Mouse (Mus musculus) intestine, embryonic 16.5 days (tissue): ENCODE measurements around the gene Esrrg. TPM values are rescaled to one million over a fixed set of nuclear protein-coding genes. Genes with fewer than 3 reads are reported as not detected.
A peak's percentile ranks its signal among the peaks of the same experiment; 100 is the strongest.

Experiments
- ATAC-seq: fragments of 200-750 bp; cut with Nextera tagmentation; 2 replicates; pipeline ENCODE4 v1.8.0; 2017; ENCODE audit warnings: moderate TSS enrichment, moderate library complexity
- H3K27ac ChIP-seq: fragments of 300-500 bp; sonication (generic); 2 replicates; pipeline ENCODE4 v1.5.1; 2014; ENCODE audit warnings: mild to moderate bottlenecking, low read length
- H3K27me3 ChIP-seq: fragments of 300-500 bp; sonication (generic); replicated peaks from 2 replicates; pipeline ENCODE4 v1.6.1; 2014; ENCODE audit warnings: low read length, control low read depth, mixed read lengths; ENCODE audit not compliant: control insufficient read depth, insufficient read depth
- H3K36me3 ChIP-seq: fragments of 300-500 bp; sonication (generic); 2 replicates; pipeline ENCODE4 v1.6.1; 2014; ENCODE audit warnings: low read length, control low read depth; ENCODE audit not compliant: control insufficient read depth, insufficient read depth
- H3K4me1 ChIP-seq: fragments of 300-500 bp; sonication (generic); 2 replicates; pipeline ENCODE4 v1.6.1; 2014; ENCODE audit warnings: low read length, control low read depth, mixed read lengths; ENCODE audit not compliant: control insufficient read depth, insufficient read depth
- H3K4me2 ChIP-seq: fragments of 300-500 bp; sonication (generic); 2 replicates; pipeline ENCODE4 v1.6.1; 2014; ENCODE audit warnings: low read depth, low read length, control low read depth
- H3K4me3 ChIP-seq: fragments of 300-500 bp; sonication (generic); 2 replicates; pipeline ENCODE4 v1.5.1; 2014; ENCODE audit warnings: mild to moderate bottlenecking, low read length
- H3K9ac ChIP-seq: fragments of 300-500 bp; sonication (generic); 2 replicates; pipeline ENCODE4 v1.6.1; 2014; ENCODE audit warnings: low read depth, low read length
- H3K9me3 ChIP-seq: fragments of 300-500 bp; sonication (generic); 2 replicates; pipeline ENCODE4 v1.6.1; 2016; ENCODE audit warnings: low read length, control low read depth; ENCODE audit not compliant: control insufficient read depth
- WGBS: fragments of 180-500 bp; shearing (Covaris S2); extraction: QIAGEN DNeasy Blood & Tissue Kit; methylation state at CpG from one replicate; pipeline ENCODE4 v1.1.7; 2014; 5-methylcytosine and 5-hydroxymethylcytosine counted together
- polyA plus RNA-seq: library from polyadenylated mRNA; unstranded; fragments of >200 nt; fragmentation: Nextera tagmentation; extraction: Ambion mirVana; gene quantifications from 2 replicates; pipeline ENCODE4 v1.2.1, GENCODE M21; 2015

Esrrg gene
- polyA plus RNA-seq, 1 experiment from 2014 or later = 3.6 TPM

- no peak overlapping the region for H3K4me3 ChIP-seq
- H3K27me3 ChIP-seq = no peaks in the 10 kb centered on the region
- H3K36me3 ChIP-seq = no peaks in the 10 kb centered on the region
- no peak overlapping the region for H3K9ac ChIP-seq
- H3K4me1 ChIP-seq = no peaks in the 10 kb centered on the region
- no peak overlapping the region for H3K27ac ChIP-seq
- 89% methylated on average over 3 of the region's 3 CpGs for WGBS
- no peak for ATAC-seq
- H3K9me3 ChIP-seq = no peaks in the 10 kb centered on the region
- no peak overlapping the region for H3K4me2 ChIP-seq
Observed at GRCm38 (mm10) chr1:187770234-187770633, 161.6 kb downstream of the Esrrg start.

- ATAC-seq = no peak
- no peaks in the 10 kb centered on the region for H3K36me3 ChIP-seq
- H3K9ac ChIP-seq = no peak overlapping the region
- no peaks in the 10 kb centered on the region for H3K4me1 ChIP-seq
- no peaks in the 10 kb centered on the region for H3K9me3 ChIP-seq
- H3K4me2 ChIP-seq = no peak overlapping the region
- WGBS = 70% methylated on average over 4 of the region's 4 CpGs
- H3K27ac ChIP-seq = no peak overlapping the region
- no peaks in the 10 kb centered on the region for H3K27me3 ChIP-seq
- no peak overlapping the region for H3K4me3 ChIP-seq
Observed at GRCm38 (mm10) chr1:187771067-187771466, 162.5 kb downstream of the Esrrg start.

- Histone ChIP-seq H3K27ac (no peak overlapping the region), H3K4me3 (no peak overlapping the region)
Observed at GRCm38 (mm10) chr1:187779589-187780178, 171.1 kb downstream of the Esrrg start.

GRCm38 (mm10) chr1:187785226-187785625 is 176.6 kb downstream of the Esrrg start:
- 82% methylated on average over 4 of the region's 4 CpGs for WGBS
- Histone ChIP-seq H3K9ac (no peak overlapping the region), H3K4me1 (no peaks in the 10 kb centered on the region), H3K4me2 (no peak overlapping the region), H3K4me3 (no peak overlapping the region), H3K27me3 (no peaks in the 10 kb centered on the region), H3K9me3 (no peaks in the 10 kb centered on the region), H3K27ac (no peak overlapping the region), H3K36me3 (no peaks in the 10 kb centered on the region)
- no peak for ATAC-seq

More at GRCm38 (mm10) chr1:187779589-187780178, 171.1 kb downstream of the Esrrg start:
- Histone ChIP-seq H3K4me2 (no peak overlapping the region), H3K27me3 (no peaks in the 10 kb centered on the region), H3K4me1 (no peaks in the 10 kb centered on the region), H3K36me3 (no peaks in the 10 kb centered on the region), H3K9ac (no peak overlapping the region), H3K9me3 (no peaks in the 10 kb centered on the region)
- ATAC-seq = no peak
- 82% methylated on average over 10 of the region's 10 CpGs for WGBS

- H3K27ac ChIP-seq = no peak overlapping the region
- H3K9ac ChIP-seq = no peak overlapping the region
- no peak for ATAC-seq
- no peaks in the 10 kb centered on the region for H3K36me3 ChIP-seq
- no peaks in the 10 kb centered on the region for H3K9me3 ChIP-seq
- whole genome bisulfite sequencing = 40% methylated on average over 7 of the region's 7 CpGs
- no peaks in the 10 kb centered on the region for H3K27me3 ChIP-seq
- no peaks in the 10 kb centered on the region for H3K4me1 ChIP-seq
- H3K4me2 ChIP-seq = no peak overlapping the region
- H3K4me3 ChIP-seq = no peak overlapping the region
Observed at GRCm38 (mm10) chr1:187787055-187788016, 178.7 kb downstream of the Esrrg start.

GRCm38 (mm10) chr1:187794240-187794930 is 185.8 kb downstream of the Esrrg start:
- 89% methylated on average over 5 of the region's 5 CpGs for WGBS
- no peak overlapping the region for H3K4me2 ChIP-seq
- H3K4me3 ChIP-seq = no peak overlapping the region
- no peaks in the 10 kb centered on the region for H3K9me3 ChIP-seq
- no peaks in the 10 kb centered on the region for H3K36me3 ChIP-seq
- no peak for ATAC-seq
- H3K9ac ChIP-seq = no peak overlapping the region
- H3K27ac ChIP-seq = no peak overlapping the region
- no peaks in the 10 kb centered on the region for H3K27me3 ChIP-seq
- no peaks in the 10 kb centered on the region for H3K4me1 ChIP-seq

GRCm38 (mm10) chr1:187795551-187795950 is 187.0 kb downstream of the Esrrg start:
- H3K9ac ChIP-seq = no peak overlapping the region
- H3K36me3 ChIP-seq = no peaks in the 10 kb centered on the region
- H3K4me3 ChIP-seq = no peak overlapping the region
- no peak overlapping the region for H3K27ac ChIP-seq
- no peaks in the 10 kb centered on the region for H3K9me3 ChIP-seq
- H3K27me3 ChIP-seq = no peaks in the 10 kb centered on the region
- 57% methylated on average over 3 of the region's 3 CpGs for WGBS
- no peak for ATAC-seq
- no peak overlapping the region for H3K4me2 ChIP-seq
- H3K4me1 ChIP-seq = no peaks in the 10 kb centered on the region

- H3K4me1 ChIP-seq = 0 out of 2 replicates have a peak, but pooled peaks cover 3% of the 10 kb centered on the region
- 54% methylated on average over 7 of the region's 7 CpGs for WGBS
- H3K27me3 ChIP-seq = no peaks in the 10 kb centered on the region
- no peak overlapping the region for H3K27ac ChIP-seq
- H3K36me3 ChIP-seq = no peaks in the 10 kb centered on the region
- no peak overlapping the region for H3K4me3 ChIP-seq
- H3K9me3 ChIP-seq = no peaks in the 10 kb centered on the region
- peak; percentile 68 for ATAC-seq
- H3K9ac ChIP-seq = no peak overlapping the region
- H3K4me2 ChIP-seq = no peak overlapping the region
Observed at GRCm38 (mm10) chr1:187799300-187799699, 190.7 kb downstream of the Esrrg start.

GRCm38 (mm10) chr1:187800761-187801160 is 192.2 kb downstream of the Esrrg start:
- no peak overlapping the region for H3K27ac ChIP-seq
- no peak overlapping the region for H3K9ac ChIP-seq
- no peaks in the 10 kb centered on the region for H3K9me3 ChIP-seq
- 84% methylated on average over 10 of the region's 10 CpGs for WGBS
- no peak overlapping the region for H3K4me3 ChIP-seq
- no peak for ATAC-seq
- H3K36me3 ChIP-seq = no peaks in the 10 kb centered on the region
- H3K27me3 ChIP-seq = no peaks in the 10 kb centered on the region
- H3K4me1 ChIP-seq = 0 out of 2 replicates have a peak, but pooled peaks cover 3% of the 10 kb centered on the region
- no peak overlapping the region for H3K4me2 ChIP-seq
